Mouse (Mus musculus) forebrain, embryonic 10.5 days (tissue): ENCODE data around the gene Nuak2. TPM values are rescaled to one million over a fixed set of nuclear protein-coding genes. Genes with fewer than 3 reads are reported as not detected.

Experiments used
- DNase-seq: peaks from one replicate; pipeline ENCODE4 v3.0.0-alpha.2; 2017; ENCODE audit warnings: low spot score; ENCODE audit errors: extremely low spot score
- H3K27ac ChIP-seq: fragments of 300-500 bp; sonication (generic); 2 replicates; pipeline ENCODE4 v1.5.1; 2016; ENCODE audit warnings: mild to moderate bottlenecking
- H3K27me3 ChIP-seq: fragments of 300-500 bp; sonication (generic); 2 replicates; pipeline ENCODE4 v1.6.1; 2016; ENCODE audit warnings: mild to moderate bottlenecking; ENCODE audit not compliant: poor library complexity, severe bottlenecking
- H3K36me3 ChIP-seq: fragments of 300-500 bp; sonication (generic); replicated peaks from 2 replicates; pipeline ENCODE4 v1.6.1; 2016; ENCODE audit warnings: mild to moderate bottlenecking, moderate library complexity
- H3K4me1 ChIP-seq: fragments of 300-500 bp; sonication (generic); 2 replicates; pipeline ENCODE4 v1.6.1; 2016
- H3K4me3 ChIP-seq: fragments of 300-500 bp; sonication (generic); 2 replicates; pipeline ENCODE4 v1.5.1; 2016; ENCODE audit warnings: mild to moderate bottlenecking, moderate library complexity
- H3K9me3 ChIP-seq: fragments of 300-500 bp; sonication (generic); 2 replicates; pipeline ENCODE4 v1.6.1; 2016; ENCODE audit warnings: mild to moderate bottlenecking, moderate library complexity
- WGBS: fragments of 180-500 bp; shearing (Covaris S2); methylation state at CpG from one replicate; pipeline ENCODE4 v1.1.7; 2016; 5-methylcytosine and 5-hydroxymethylcytosine counted together
- polyA plus RNA-seq: library from polyadenylated mRNA; unstranded; fragments of >200 nt; fragmentation: Nextera tagmentation; extraction: Ambion mirVana; gene quantifications from 2 replicates; pipeline ENCODE4 v1.2.1, GENCODE M21; 2016

Gene Nuak2
- polyA plus RNA-seq, 1 experiment from 2014 or later: 49.9 TPM

- DNase-seq: no peak
- Histone ChIP-seq H3K27ac (no peak overlapping the region), H3K36me3 (no peaks in the 10 kb centered on the region), H3K27me3 (peaks cover 77% of the 10 kb centered on the region), H3K4me3 (no peak overlapping the region), H3K9me3 (no peaks in the 10 kb centered on the region), H3K4me1 (peaks cover 75% of the 10 kb centered on the region)
- WGBS: 92% methylated on average over 9 of the region's 9 CpGs
Measured at GRCm38 (mm10) chr1:132302341-132302866, 13.5 kb upstream of the Nuak2 start.

- H3K4me1 ChIP-seq: peaks cover 60% of the 10 kb centered on the region
Measured at GRCm38 (mm10) chr1:132304618-132305214, 11.2 kb upstream of the Nuak2 start.

GRCm38 (mm10) chr1:132306160-132306559, 9.8 kb upstream of the Nuak2 start:
- Histone ChIP-seq H3K27me3 (peaks cover 60% of the 10 kb centered on the region), H3K27ac (no peak overlapping the region), H3K36me3 (no peaks in the 10 kb centered on the region), H3K4me3 (no peak overlapping the region), H3K4me1 (peaks cover 61% of the 10 kb centered on the region), H3K9me3 (no peaks in the 10 kb centered on the region)
- no peak for DNase-seq
- WGBS: 39% methylated on average over 4 of the region's 4 CpGs

More at GRCm38 (mm10) chr1:132304618-132305214, 11.2 kb upstream of the Nuak2 start:
- no peak for DNase-seq
- H3K27ac ChIP-seq: no peak overlapping the region
- WGBS: 50% methylated on average over 9 of the region's 9 CpGs
- H3K9me3 ChIP-seq: no peaks in the 10 kb centered on the region
- H3K36me3 ChIP-seq: no peaks in the 10 kb centered on the region
- peaks cover 68% of the 10 kb centered on the region for H3K27me3 ChIP-seq
- no peak overlapping the region for H3K4me3 ChIP-seq

DNA sequence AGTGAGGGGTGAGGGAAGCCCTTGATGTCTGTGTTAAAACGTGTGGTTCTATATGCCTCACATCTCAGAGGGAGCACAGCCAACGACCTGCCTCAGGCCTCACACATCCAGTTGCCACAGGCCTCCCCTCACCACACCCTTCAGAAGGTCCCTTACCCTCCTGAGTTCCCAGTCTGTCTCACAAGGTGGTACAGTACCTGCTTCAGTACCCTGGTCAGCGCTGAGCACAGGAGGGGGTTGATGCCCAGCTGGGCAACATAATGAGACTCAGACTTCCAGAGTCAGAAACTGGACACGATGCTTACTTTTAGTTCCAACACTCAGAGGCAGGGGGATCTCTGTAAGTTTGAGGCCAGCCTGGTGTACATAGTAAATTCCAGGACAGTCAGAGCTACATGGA, 9.1 kb upstream of the Nuak2 start:
- peaks cover 61% of the 10 kb centered on the region for H3K4me1 ChIP-seq
- H3K9me3 ChIP-seq: no peaks in the 10 kb centered on the region
- H3K4me3 ChIP-seq: no peak overlapping the region
- 20% methylated on average over 4 of the region's 4 CpGs for WGBS
- no peak for DNase-seq
- peaks cover 56% of the 10 kb centered on the region for H3K27me3 ChIP-seq
- H3K27ac ChIP-seq: no peak overlapping the region
- no peaks in the 10 kb centered on the region for H3K36me3 ChIP-seq

- Histone ChIP-seq H3K27ac (0 out of 2 replicates have a peak overlapping the region, but pooled peaks have one; percentile 12), H3K4me1 (peaks cover 57% of the 10 kb centered on the region)
- no peak for DNase-seq
Measured at GRCm38 (mm10) chr1:132307962-132308361, 8.0 kb upstream of the Nuak2 start.

GRCm38 (mm10) chr1:132308674-132309073, 7.3 kb upstream of the Nuak2 start:
- peak overlapping the region; percentile 21; the same call in 1 of the 2 replicates for H3K27ac ChIP-seq
- H3K27me3 ChIP-seq: peaks cover 42% of the 10 kb centered on the region
- peaks cover 57% of the 10 kb centered on the region for H3K4me1 ChIP-seq
- no peaks in the 10 kb centered on the region for H3K36me3 ChIP-seq
- no peaks in the 10 kb centered on the region for H3K9me3 ChIP-seq
- 93% methylated on average over 7 of the region's 7 CpGs for whole genome bisulfite sequencing
- no peak for DNase-seq
- H3K4me3 ChIP-seq: no peak overlapping the region

More at GRCm38 (mm10) chr1:132307962-132308361, 8.0 kb upstream of the Nuak2 start:
- H3K9me3 ChIP-seq: no peaks in the 10 kb centered on the region
- WGBS: 86% methylated on average over 6 of the region's 6 CpGs
- no peak overlapping the region for H3K4me3 ChIP-seq
- H3K36me3 ChIP-seq: no peaks in the 10 kb centered on the region
- peaks cover 46% of the 10 kb centered on the region for H3K27me3 ChIP-seq

DNA sequence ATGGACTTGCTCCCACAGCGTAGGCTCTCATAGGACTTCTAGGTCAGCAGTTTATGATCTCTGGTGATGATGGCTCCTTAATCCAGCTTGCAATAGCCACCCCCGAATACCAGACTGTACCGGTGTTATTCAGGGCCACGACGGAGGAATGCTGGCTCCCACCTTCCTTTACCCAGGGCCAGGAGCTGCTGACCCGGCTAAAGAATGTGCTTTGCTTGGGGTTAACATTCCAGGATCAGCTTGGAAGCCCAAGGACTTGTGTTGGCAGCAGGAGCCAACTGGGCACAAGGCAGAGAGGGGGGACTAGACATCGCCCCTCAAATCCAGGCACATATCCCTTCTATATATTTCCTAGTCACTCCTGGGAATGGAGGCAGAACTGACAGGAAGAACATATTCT, 5.2 kb upstream of the Nuak2 start:
- Histone ChIP-seq H3K27ac (no peak overlapping the region), H3K4me1 (peaks cover 52% of the 10 kb centered on the region), H3K9me3 (no peaks in the 10 kb centered on the region), H3K27me3 (peaks cover 54% of the 10 kb centered on the region), H3K36me3 (no peaks in the 10 kb centered on the region), H3K4me3 (no peak overlapping the region)
- no peak for DNase-seq
- 71% methylated on average over 7 of the region's 7 CpGs for WGBS

DNA sequence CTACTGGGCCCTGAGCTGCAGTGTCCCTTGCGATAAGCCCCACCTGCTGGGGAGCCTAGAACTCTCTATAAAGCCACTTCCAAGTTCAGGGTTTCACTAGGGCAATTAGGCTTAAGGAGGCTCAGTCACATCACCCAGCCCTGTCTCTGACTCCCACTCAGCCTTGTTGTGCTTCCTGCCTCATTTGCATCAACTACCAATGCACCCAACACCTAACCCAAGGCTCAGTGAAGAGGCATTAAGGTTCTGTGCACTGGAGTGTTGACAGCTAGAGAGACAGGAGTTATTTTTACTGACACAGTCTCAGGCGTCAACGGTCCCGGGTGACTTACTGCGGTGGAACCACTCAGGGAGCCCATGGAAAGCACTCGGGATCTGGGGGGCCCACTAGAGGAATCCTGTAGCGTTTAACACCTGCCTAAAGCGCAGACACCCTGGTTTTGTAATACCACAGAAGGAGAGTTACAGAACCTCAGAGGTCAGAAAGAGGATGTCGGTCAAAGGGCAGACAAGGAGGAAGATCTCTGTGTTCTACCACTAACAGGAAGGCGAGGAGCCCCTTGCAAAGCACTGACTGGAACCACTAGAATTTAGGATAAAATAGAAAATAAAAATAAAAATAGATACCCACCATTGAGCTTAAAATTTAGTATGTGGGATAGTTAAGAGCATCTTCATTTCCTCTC, 4.6 kb upstream of the Nuak2 start:
- no peaks in the 10 kb centered on the region for H3K9me3 ChIP-seq
- no peak overlapping the region for H3K27ac ChIP-seq
- no peak overlapping the region for H3K4me3 ChIP-seq
- peaks cover 54% of the 10 kb centered on the region for H3K27me3 ChIP-seq
- H3K4me1 ChIP-seq: peaks cover 52% of the 10 kb centered on the region
- WGBS: 82% methylated on average over 10 of the region's 10 CpGs
- DNase-seq: no peak
- H3K36me3 ChIP-seq: no peaks in the 10 kb centered on the region

DNA sequence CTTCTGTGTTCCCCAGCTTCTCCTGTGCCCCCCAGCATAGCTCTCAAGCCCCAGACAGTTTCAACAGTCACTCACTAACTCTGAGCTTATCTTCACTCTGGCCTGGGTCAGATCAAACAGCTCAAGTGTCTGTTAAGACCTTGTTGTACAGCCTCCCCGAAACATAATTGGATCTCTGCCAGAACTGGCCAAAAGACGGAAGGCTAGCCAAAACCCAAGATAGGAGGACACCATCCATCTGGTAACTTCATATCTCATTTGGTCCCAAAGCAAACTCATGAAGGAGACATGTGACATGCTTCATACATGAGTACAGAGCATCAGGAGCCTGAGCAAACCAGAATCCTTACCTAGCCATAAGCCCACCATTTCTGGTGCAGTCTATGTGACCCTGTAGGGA, 3.9 kb upstream of the Nuak2 start:
- Histone ChIP-seq H3K4me1 (peaks cover 56% of the 10 kb centered on the region), H3K9me3 (no peaks in the 10 kb centered on the region), H3K27me3 (peaks cover 51% of the 10 kb centered on the region), H3K27ac (peak overlapping the region; percentile 31; the same call in 1 of the 2 replicates), H3K4me3 (no peak overlapping the region), H3K36me3 (no peaks in the 10 kb centered on the region)
- 83% methylated on average over 2 of the region's 2 CpGs for whole genome bisulfite sequencing
- no peak for DNase-seq

DNA sequence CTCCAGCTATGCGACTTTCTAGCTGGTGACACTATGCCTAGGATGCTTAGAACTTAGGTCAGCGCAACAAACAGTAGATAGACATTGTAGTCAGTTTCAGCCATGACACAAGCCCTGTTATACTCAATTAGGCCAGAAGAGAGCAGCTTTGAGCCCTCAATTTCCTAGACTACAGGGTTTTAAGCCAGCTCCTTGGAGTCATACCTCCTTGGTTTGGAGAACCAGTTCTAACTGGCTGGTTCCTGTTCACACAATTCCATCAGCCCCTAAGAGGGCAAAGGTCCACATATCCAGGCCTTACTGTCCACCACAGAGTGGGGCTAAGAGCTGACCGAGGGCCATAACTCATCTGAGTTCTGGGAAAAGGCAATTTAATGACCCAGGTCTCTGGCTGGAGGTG, 3.2 kb upstream of the Nuak2 start:
- WGBS: 67% methylated on average over 3 of the region's 3 CpGs
- peaks cover 52% of the 10 kb centered on the region for H3K27me3 ChIP-seq
- DNase-seq: peak; percentile 56

DNA sequence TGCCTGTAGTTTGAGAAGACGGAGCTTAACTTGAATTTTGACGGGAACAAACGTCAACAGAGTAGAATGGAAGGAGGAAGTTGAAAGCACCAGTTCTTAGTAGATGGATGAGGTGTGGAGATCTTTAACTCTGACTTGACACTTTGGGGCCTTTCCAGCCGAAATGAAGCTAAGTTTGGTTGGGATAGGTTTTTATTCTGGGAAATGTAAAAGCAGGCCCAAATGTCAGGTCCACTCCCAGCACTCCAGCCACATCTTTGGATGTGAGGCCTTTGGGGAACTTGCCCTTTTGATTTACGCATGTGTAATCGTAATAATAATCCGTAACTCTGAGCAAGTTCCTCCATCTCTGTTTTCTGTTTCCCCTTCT, 684 bp downstream of the Nuak2 start:
- peak overlapping the region; percentile 95 for H3K27ac ChIP-seq
- peaks cover 82% of the 10 kb centered on the region for H3K4me1 ChIP-seq

More for the DNA sequence above, 3.2 kb upstream of the Nuak2 start:
- no peaks in the 10 kb centered on the region; the same call in 1 of the 2 replicates for H3K36me3 ChIP-seq
- H3K4me1 ChIP-seq: peaks cover 60% of the 10 kb centered on the region
- no peaks in the 10 kb centered on the region for H3K9me3 ChIP-seq
- no peak overlapping the region for H3K4me3 ChIP-seq
- peak overlapping the region; percentile 80 for H3K27ac ChIP-seq

DNA sequence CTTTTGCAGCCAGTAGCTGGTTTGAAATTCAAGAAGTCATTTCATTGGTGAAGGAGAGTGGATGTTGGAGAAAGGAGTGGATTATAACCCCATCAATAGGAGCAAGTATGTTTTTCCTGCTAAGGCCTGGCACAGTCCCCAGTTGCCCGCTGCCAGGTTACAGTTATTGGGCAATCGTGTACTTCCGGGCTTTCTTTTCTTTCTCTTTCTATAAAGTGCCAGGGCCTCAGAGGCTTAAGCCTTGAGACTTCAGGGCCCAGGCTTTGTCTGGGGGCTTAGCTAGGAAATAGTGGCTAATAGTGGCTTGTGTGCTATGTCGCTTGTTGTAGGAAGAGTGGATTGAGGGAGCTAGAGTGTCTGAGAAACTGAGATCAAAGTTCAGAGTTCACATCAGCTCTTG, 1.5 kb downstream of the Nuak2 start:
- H3K4me1 ChIP-seq: peaks cover 90% of the 10 kb centered on the region

More for the DNA sequence above, 684 bp downstream of the Nuak2 start:
- Histone ChIP-seq H3K4me3 (peak overlapping the region; percentile 82), H3K36me3 (peaks cover 32% of the 10 kb centered on the region), H3K9me3 (no peaks in the 10 kb centered on the region), H3K27me3 (peaks cover 37% of the 10 kb centered on the region)
- DNase-seq: no peak
- WGBS: 21% methylated on average over 7 of the region's 7 CpGs

More for the DNA sequence above, 1.5 kb downstream of the Nuak2 start:
- peaks cover 32% of the 10 kb centered on the region for H3K36me3 ChIP-seq
- H3K27me3 ChIP-seq: peaks cover 33% of the 10 kb centered on the region
- DNase-seq: no peak
- peak overlapping the region; percentile 95 for H3K27ac ChIP-seq
- H3K4me3 ChIP-seq: peak overlapping the region; percentile 82
- 29% methylated on average over 4 of the region's 4 CpGs for WGBS
- H3K9me3 ChIP-seq: no peaks in the 10 kb centered on the region
